Mouse (Mus musculus): ENCODE measurements around the gene Hist1h2bn. TPM values are rescaled to one million over a fixed set of nuclear protein-coding genes. Genes with fewer than 3 reads are reported as not detected.

The Hist1h2bn gene
- 5.3 and 11.0 TPM in 2 replicates for polyA plus RNA-seq (2012; ENCODE audit: low replicate concordance)

GRCm38 (mm10) chr13:21753524-21754285, at the start of gene Hist1h2bn, which contains the start of gene Hist1h2ak:
Hist1h2bn (plus strand) TSS chr13:21754123.
Hist1h2ak (minus strand) TSS chr13:21753827.

DNA sequence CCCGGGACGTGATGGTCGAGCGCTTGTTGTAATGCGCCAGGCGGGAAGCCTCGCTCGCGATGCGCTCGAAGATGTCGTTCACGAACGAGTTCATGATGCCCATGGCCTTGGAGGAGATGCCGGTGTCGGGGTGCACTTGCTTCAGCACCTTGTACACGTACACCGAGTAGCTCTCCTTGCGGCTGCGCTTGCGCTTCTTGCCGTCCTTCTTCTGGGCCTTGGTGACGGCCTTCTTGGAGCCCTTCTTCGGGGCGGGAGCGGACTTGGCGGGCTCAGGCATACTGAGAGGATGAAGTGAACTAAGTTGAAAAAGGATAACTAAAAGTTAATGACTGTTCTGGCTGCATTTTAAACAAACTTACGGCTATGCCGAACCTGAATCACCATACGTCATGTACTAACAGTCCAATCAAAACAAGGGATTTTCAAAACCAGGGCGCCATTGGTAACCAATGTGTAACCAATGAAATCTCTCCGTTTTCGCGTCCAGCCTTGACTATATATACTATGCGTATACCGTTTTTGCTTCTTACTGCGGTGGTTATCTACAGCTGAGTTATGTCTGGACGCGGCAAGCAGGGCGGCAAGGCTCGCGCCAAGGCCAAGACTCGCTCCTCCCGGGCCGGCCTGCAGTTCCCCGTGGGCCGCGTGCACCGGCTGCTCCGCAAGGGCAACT, 37.9 kb upstream of the Hist1h2bn start, which contains the start of the genes Hist1h2bl and Hist1h2ai:
TSS of gene Hist1h2bl (minus strand) at position 280 of the 676 bp plus-strand sequence.
TSS of gene Hist1h2ai (plus strand) at position 559 of the 676 bp plus-strand sequence.

DNA sequence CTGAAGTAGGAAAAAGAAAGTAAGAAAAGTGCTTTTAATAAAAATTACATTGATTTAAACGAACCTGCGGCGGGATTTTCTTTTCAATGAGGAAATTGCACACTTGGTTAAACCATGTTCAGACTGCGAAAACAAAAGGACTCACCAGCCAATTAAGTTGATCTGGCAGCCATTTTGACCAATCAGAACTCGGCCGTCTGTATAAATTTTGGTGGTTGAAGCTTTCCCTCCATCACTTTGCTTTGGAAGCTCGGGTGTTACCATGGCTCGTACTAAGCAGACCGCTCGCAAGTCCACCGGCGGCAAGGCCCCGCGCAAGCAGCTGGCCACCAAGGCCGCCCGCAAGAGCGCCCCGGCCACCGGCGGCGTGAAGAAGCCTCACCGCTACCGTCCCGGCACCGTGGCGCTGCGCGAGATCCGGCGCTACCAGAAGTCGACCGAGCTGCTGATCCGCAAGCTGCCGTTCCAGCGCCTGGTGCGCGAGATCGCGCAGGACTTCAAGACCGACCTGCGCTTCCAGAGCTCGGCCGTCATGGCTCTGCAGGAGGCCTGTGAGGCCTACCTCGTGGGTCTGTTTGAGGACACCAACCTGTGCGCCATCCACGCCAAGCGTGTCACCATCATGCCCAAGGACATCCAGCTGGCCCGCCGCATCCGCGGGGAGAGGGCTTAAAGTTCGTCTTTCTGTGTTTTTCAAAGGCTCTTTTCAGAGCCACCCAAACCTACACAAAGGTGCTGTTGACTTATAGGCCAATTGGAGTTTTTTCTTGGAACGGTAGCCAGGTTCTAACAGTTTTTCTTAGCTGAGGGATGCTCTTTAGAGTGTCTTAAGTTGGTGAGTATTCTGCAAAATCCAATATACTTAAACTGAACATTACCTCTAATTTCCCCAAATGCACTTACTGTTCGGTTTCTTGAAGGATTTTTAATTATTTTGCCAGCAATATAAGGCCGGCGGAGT, 36.2 kb upstream of the Hist1h2bn start, which contains the start of gene Hist1h3h:
TSS of gene Hist1h3h (plus strand) at position 263 of the 961 bp plus-strand sequence.

DNA sequence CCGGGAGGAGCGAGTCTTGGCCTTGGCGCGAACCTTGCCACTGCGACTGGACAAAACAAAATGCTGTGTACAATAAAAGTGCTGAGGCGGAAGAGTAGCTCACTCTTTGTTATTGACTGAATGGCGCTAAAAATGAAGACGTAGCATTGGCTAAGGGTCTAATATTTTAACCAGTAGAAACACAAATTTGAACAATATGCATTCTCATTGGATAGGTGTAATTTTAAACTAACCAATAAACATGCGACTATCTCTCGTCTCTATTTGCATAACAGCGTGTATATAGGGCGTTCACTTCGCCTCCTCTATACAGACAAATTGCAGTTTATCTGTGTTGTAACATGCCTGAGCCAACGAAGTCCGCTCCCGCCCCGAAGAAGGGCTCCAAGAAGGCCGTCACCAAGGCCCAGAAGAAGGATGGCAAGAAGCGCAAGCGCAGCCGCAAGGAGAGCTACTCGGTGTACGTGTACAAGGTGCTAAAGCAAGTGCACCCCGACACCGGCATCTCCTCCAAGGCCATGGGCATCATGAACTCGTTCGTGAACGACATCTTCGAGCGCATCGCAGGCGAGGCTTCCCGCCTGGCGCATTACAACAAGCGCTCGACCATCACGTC, 32.1 kb upstream of the Hist1h2bn start, which contains the start of gene Hist1h2bm:
TSS of gene Hist1h2bm (plus strand) at position 288 of the 616 bp plus-strand sequence.

GRCm38 (mm10) chr13:21734906-21735767, 18.8 kb upstream of the Hist1h2bn start, which contains the start of gene Hist1h4j:
Hist1h4j (plus strand) TSS chr13:21735064.

DNA sequence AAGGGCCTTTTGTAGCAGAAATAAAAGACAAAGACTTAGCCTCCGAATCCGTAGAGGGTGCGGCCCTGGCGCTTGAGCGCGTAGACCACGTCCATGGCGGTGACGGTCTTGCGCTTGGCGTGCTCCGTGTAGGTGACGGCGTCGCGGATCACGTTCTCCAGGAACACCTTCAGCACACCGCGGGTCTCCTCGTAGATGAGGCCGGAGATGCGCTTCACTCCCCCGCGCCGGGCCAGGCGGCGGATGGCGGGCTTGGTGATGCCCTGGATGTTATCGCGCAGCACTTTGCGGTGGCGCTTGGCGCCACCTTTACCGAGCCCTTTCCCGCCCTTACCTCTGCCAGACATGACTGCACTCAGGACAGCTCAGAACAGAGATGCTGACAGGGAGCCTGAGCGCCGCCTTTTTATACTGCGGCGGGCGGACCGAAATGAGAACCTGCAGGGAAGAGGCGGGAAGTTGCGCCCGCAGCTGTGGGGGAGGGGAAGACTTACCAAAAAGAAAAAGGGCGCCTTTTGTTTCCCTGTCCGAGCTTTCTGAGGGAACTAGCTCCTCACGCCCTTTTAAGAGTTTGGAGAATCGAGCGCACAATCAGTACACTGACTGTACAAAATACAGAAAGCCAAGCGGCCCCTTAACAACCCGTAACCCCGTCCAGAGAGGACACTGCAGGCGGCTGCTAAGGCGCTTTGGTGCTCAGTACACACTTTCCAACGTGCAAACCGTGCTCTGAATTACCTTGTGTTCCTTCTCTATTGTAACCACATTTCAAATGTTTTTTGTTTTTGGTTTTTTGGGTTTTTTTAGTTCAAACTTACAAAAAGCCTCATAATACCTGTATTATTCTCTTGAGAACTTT, 3.5 kb upstream of the Hist1h2bn start, which contains the start of gene Hist1h4k:
TSS of gene Hist1h4k (minus strand) at position 347 of the 859 bp plus-strand sequence.

GRCm38 (mm10) chr13:21779767-21780731, 26.1 kb downstream of the Hist1h2bn start, which contains the start of gene Hist1h1b:
Hist1h1b (minus strand) TSS chr13:21780625.

DNA sequence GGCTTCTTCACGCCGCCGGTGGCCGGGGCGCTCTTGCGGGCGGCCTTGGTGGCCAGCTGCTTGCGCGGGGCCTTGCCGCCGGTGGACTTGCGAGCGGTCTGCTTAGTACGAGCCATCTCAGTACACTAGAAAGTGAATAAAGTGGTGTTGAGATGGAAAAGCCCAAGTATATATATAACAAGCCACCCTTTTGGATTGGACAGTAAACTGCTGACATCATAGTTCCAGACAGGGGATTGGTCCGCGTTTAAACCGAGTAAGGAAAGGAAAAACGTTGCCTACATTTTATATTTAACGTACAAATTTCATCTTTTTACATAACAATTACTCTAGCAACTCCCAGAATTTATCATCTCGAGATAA, 29.3 kb downstream of the Hist1h2bn start, which contains the start of gene Hist1h3i:
TSS of gene Hist1h3i (minus strand) at position 116 of the 363 bp plus-strand sequence.

DNA sequence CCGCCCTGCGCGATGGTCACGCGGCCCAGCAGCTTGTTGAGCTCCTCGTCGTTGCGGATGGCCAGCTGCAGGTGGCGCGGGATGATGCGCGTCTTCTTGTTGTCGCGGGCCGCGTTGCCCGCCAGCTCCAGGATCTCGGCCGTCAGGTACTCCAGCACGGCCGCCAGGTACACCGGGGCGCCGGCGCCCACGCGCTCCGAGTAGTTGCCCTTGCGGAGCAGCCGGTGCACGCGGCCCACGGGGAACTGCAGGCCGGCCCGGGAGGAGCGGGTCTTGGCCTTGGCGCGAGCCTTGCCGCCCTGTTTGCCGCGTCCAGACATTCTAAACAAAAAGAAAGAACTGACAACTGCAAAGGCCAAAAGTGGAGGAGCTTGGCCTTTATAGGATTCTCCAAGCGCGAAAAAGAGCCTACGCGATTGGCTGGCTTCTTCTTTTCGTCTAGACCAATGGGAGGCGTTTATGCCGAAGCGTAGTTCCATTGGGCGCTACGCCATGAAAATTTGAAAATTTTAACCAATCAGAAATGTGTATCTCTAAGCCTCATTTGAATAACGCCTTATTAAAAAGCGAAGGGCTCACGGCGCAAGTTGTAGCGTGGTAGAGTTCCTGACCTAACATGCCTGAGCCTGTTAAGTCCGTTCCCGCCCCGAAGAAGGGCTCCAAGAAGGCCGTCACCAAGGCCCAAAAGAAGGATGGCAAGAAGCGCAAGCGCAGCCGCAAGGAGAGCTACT, 33.1 kb downstream of the Hist1h2bn start, which contains the start of the genes Hist1h2an and Hist1h2bp:
TSS of gene Hist1h2an (minus strand) at position 320 of the 731 bp plus-strand sequence.
TSS of gene Hist1h2bp (plus strand) at position 563 of the 731 bp plus-strand sequence.

Other genes with a start within 250 kb of the Hist1h2bn start
- 0.74 and 1.9 TPM in 2 replicates for gene Zkscan8, start 223.0 kb upstream of the Hist1h2bn start, polyA plus RNA-seq (2012; ENCODE audit: low replicate concordance)
- gene Olfr1366, start 211.3 kb upstream of the Hist1h2bn start, polyA plus RNA-seq (2012; ENCODE audit: low replicate concordance), result not detected in 2 replicates
- gene Olfr1535, start 194.2 kb upstream of the Hist1h2bn start, polyA plus RNA-seq (2012; ENCODE audit: low replicate concordance), result not detected in 2 replicates
- gene Olfr1364, start 172.4 kb upstream of the Hist1h2bn start, polyA plus RNA-seq (2012; ENCODE audit: low replicate concordance), result not detected in 2 replicates
- gene Olfr1362, start 140.1 kb upstream of the Hist1h2bn start, polyA plus RNA-seq (2012; ENCODE audit: low replicate concordance), result not detected in 2 replicates
- gene Olfr11, start 111.6 kb upstream of the Hist1h2bn start, polyA plus RNA-seq (2012; ENCODE audit: low replicate concordance), result not detected in 2 replicates
- not detected in 2 replicates for gene Olfr1361, start 90.7 kb upstream of the Hist1h2bn start, polyA plus RNA-seq (2012; ENCODE audit: low replicate concordance)
- gene Olfr1360, start 76.7 kb upstream of the Hist1h2bn start, polyA plus RNA-seq (2012; ENCODE audit: low replicate concordance), result not detected in 2 replicates
- not detected in 2 replicates for gene Olfr1359, start 56.0 kb upstream of the Hist1h2bn start, polyA plus RNA-seq (2012; ENCODE audit: low replicate concordance)
- gene Hist1h2bl, start 38.0 kb upstream of the Hist1h2bn start, polyA plus RNA-seq (2012; ENCODE audit: low replicate concordance), result 5.9 and 13.2 TPM in 2 replicates
- 24.1 and 37.8 TPM in 2 replicates for gene Hist1h2ai, start 37.7 kb upstream of the Hist1h2bn start, polyA plus RNA-seq (2012; ENCODE audit: low replicate concordance)
- gene Hist1h3h, start 36.5 kb upstream of the Hist1h2bn start, polyA plus RNA-seq (2012; ENCODE audit: low replicate concordance), result 93.1 and 144 TPM in 2 replicates
- gene Hist1h2bm, start 32.1 kb upstream of the Hist1h2bn start, polyA plus RNA-seq (2012; ENCODE audit: low replicate concordance), result 3.5 and 3.9 TPM in 2 replicates
- gene Hist1h4j, start 19.1 kb upstream of the Hist1h2bn start, polyA plus RNA-seq (2012; ENCODE audit: low replicate concordance), result 6.0 and 8.5 TPM in 2 replicates
- 44.9 and 90.4 TPM in 2 replicates for gene Hist1h4k, start 3.6 kb upstream of the Hist1h2bn start, polyA plus RNA-seq (2012; ENCODE audit: low replicate concordance)
- gene Hist1h2ak, start 296 bp upstream of the Hist1h2bn start, polyA plus RNA-seq (2012; ENCODE audit: low replicate concordance), result 161 and 169 TPM in 2 replicates
- gene Hist1h1b, start 26.5 kb downstream of the Hist1h2bn start, polyA plus RNA-seq (2012; ENCODE audit: low replicate concordance), result 3.5 and 3.7 TPM in 2 replicates
- 8.4 and 51.9 TPM in 2 replicates for gene Hist1h3i, start 29.2 kb downstream of the Hist1h2bn start, polyA plus RNA-seq (2012; ENCODE audit: low replicate concordance)
- gene Hist1h2an, start 33.1 kb downstream of the Hist1h2bn start, polyA plus RNA-seq (2012; ENCODE audit: low replicate concordance), result 52.7 and 74.5 TPM in 2 replicates
- gene Hist1h2bp, start 33.3 kb downstream of the Hist1h2bn start, polyA plus RNA-seq (2012; ENCODE audit: low replicate concordance), result 3.2 and 6.2 TPM in 2 replicates
- 6.5 and 15.6 TPM in 2 replicates for gene Hist1h2bq, start 56.1 kb downstream of the Hist1h2bn start, polyA plus RNA-seq (2012; ENCODE audit: low replicate concordance)
- gene Hist1h2ao, start 56.3 kb downstream of the Hist1h2bn start, polyA plus RNA-seq (2012; ENCODE audit: low replicate concordance), result 23,509 and 33,455 TPM in 2 replicates
- gene Hist1h4m, start 57.6 kb downstream of the Hist1h2bn start, polyA plus RNA-seq (2012; ENCODE audit: low replicate concordance), result 65.5 and 70.3 TPM in 2 replicates
- 2.9 and 3.1 TPM in 2 replicates for gene Hist1h4n, start 78.1 kb downstream of the Hist1h2bn start, polyA plus RNA-seq (2012; ENCODE audit: low replicate concordance)
- 6,280 and 19,065 TPM in 2 replicates for gene Hist1h2ap, start 79.4 kb downstream of the Hist1h2bn start, polyA plus RNA-seq (2012; ENCODE audit: low replicate concordance)
- 6.3 and 15.4 TPM in 2 replicates for gene Hist1h2br, start 79.6 kb downstream of the Hist1h2bn start, polyA plus RNA-seq (2012; ENCODE audit: low replicate concordance)
- gene Zfp184, start 191.0 kb downstream of the Hist1h2bn start, polyA plus RNA-seq (2012; ENCODE audit: low replicate concordance), result not detected in 2 replicates
- not detected in 2 replicates for gene Pom121l2, start 227.1 kb downstream of the Hist1h2bn start, polyA plus RNA-seq (2012; ENCODE audit: low replicate concordance)

Data from leukemia stem cell, adult 10-12 weeks (primary cell).